Mouse (Mus musculus) splenic B cell, adult 2 months (primary cell): Measurements from ENCODE around the gene Slc2a6.
A peak's percentile ranks its signal among the peaks of the same experiment; 100 is the strongest.

Source experiments
- DNase-seq: peaks from one replicate; pipeline ENCODE4 v3.0.0-alpha.2; 2011; ENCODE audit warnings: low read depth, low spot score
- H3K27me3 ChIP-seq: 2 replicates; pipeline ENCODE4 v1.6.1; 2012; ENCODE audit warnings: mild to moderate bottlenecking, low read length, moderate library complexity, mixed read lengths; ENCODE audit not compliant: control insufficient read depth, poor library complexity, insufficient read depth, severe bottlenecking
- H3K36me3 ChIP-seq: 2 replicates; pipeline ENCODE4 v1.6.1; 2012; ENCODE audit warnings: mild to moderate bottlenecking, low read length, moderate library complexity, mixed read lengths; ENCODE audit not compliant: control insufficient read depth, poor library complexity, insufficient read depth, severe bottlenecking

Slc2a6 gene

GRCm38 (mm10) chr2:27027618-27028436 is at the start of gene Slc2a6:
Gene Slc2a6, minus strand, starts transcription at chr2:27027998.
- DNase-seq = peak; percentile 91
- no peaks in the 10 kb centered on the region for H3K27me3 ChIP-seq
- no peaks in the 10 kb centered on the region for H3K36me3 ChIP-seq

DNA sequence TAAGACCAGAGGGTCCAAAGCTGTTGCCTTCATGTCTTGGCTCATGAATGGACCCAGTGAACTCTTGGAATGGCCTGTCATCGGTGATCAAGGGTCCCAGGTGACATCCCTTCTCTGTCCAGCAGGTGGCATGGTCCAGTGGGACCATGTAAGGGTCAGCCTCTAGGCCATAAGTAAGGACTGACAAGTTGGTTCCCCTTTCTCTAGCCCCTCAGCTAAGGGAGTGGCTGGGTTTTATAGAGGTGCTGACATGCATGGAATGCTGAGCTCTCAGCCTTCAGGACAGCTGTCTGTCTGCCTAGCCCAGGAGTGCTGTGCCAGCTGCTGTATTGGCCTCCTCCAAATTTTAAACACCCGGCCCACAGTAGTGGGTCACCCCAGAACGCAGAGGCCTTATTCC is 47.7 kb upstream of the Slc2a6 start:
- H3K36me3 ChIP-seq = no peaks in the 10 kb centered on the region
- DNase-seq = peak; percentile 73

DNA sequence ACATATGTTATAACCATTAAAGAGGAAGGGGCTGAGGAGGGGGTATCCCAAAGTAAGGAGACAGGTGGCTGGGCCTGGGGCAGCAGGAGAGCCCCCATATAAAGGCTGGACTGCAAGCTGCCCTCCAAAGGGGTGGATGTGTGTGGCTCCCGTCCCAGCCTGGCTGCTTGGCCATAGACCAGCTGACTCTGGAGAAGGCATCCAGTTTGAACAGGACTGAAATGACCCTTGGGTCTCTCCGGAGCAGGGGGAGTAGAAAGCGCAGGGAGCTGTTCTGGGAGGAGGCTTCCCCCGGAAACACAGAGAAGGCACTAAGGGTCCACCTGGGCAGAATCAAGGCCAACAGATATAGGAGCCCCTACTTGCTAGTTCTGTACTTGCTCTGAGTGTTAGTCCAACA is 47.0 kb upstream of the Slc2a6 start:
- Histone ChIP-seq H3K36me3 (no peaks in the 10 kb centered on the region), H3K27me3 (no peaks in the 10 kb centered on the region)
- DNase-seq = no peak

More for the DNA sequence above, 47.7 kb upstream of the Slc2a6 start:
- no peaks in the 10 kb centered on the region for H3K27me3 ChIP-seq

DNA sequence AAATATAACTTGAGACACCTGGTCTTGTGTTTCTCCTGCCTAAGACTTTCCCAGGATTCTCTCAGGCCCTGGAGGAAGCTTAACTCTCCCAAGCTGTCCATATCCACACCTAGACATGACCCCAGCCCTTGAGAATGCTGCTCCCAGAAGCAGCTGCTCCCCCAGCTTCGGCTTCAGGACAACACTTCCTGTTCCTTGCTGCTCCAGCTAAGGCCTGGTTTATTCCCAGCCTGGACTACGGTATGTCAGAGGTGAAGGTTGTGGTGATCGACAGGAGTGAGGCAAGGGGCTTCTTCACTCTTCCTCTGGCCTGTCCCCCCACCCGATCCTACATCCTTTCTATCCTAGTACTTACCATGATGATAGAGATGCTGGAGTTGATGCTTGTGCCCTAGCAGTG is 45.6 kb upstream of the Slc2a6 start:
- no peak for DNase-seq
- H3K27me3 ChIP-seq = no peaks in the 10 kb centered on the region

DNA sequence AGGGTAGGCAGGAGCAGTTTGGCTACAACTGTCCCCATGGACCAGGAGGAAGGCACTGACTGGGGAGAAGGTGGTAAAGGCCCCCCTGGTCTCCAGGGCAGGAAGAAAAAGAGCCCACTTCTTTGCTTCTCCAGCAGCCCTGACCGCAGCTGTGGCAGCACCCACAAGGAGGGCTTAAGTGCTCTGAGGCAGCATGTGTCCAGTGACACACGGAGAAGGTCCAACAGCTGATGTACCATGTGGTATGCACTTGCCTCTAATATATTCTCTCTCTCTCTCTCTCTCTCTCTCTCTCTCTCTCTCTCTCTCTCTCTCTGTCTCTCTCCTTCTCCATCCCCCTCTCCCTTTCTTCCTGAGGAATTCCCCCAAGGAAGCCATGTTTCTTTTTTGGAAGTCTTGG is 44.2 kb upstream of the Slc2a6 start, which contains the start of gene Mymk:
Gene Mymk, minus strand, starts transcription at position 202 of the 400 bp plus-strand sequence.
- Histone ChIP-seq H3K27me3 (no peaks in the 10 kb centered on the region), H3K36me3 (no peaks in the 10 kb centered on the region)

More for the DNA sequence above, 45.6 kb upstream of the Slc2a6 start:
- H3K36me3 ChIP-seq = no peaks in the 10 kb centered on the region

DNA sequence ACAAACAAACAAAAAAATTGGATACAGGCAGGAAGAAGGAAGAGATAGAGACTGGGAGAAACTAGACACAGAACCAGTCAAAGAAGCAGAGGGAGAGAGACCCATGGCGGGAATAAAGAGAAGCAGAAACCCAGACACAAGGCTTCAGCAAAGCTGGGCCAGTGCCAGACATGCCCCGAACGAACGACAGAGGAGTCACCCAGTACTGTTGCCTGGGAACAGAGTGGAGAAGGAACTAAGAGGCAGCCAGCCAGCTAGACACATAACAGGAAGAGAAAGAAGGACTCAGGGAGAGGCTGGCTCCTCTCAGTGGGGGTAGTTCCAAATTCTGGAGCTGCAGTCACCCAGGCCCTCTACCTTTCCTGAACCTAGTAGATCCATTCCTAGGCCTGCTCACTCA is 43.3 kb upstream of the Slc2a6 start:
- no peaks in the 10 kb centered on the region for H3K27me3 ChIP-seq
- no peak for DNase-seq
- H3K36me3 ChIP-seq = no peaks in the 10 kb centered on the region

More for the DNA sequence above, 44.2 kb upstream of the Slc2a6 start, which contains the start of gene Mymk:
- DNase-seq = no peak

DNA sequence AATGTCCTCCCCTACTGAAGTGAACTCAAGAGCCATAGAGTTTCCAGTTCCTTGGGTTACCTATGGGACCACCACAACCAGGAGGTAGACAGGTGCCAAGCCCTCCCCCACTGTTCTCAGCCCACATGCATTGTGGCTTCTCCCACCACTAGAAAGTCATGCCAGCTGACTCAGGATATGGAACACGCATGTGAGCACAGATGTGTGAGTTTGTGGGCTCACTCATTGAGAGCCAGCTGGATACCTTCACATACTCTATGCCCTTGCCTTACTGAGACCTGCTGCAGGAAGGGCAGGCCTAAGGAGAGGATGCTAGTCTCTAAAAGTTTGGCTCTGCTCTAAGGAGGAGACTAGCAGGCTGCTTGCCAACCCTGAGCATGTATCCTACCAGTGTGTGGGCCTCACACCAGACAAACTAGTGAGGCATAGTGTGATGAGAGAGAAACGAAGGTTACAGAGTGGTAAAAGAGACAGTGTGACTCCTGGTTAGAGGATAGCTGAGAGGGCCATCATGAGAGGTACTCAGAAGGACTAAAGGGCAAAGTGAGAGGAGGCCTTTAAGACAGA is 42.5 kb upstream of the Slc2a6 start:
- Histone ChIP-seq H3K27me3 (no peaks in the 10 kb centered on the region), H3K36me3 (no peaks in the 10 kb centered on the region)
- no peak for DNase-seq

- H3K36me3 ChIP-seq = no peaks in the 10 kb centered on the region
- no peak for DNase-seq
- no peaks in the 10 kb centered on the region for H3K27me3 ChIP-seq
Observed at GRCm38 (mm10) chr2:27069646-27070045, 41.8 kb upstream of the Slc2a6 start.

- no peak for DNase-seq
- Histone ChIP-seq H3K36me3 (no peaks in the 10 kb centered on the region), H3K27me3 (no peaks in the 10 kb centered on the region)
Observed at GRCm38 (mm10) chr2:27067996-27068395, 40.2 kb upstream of the Slc2a6 start.

DNA sequence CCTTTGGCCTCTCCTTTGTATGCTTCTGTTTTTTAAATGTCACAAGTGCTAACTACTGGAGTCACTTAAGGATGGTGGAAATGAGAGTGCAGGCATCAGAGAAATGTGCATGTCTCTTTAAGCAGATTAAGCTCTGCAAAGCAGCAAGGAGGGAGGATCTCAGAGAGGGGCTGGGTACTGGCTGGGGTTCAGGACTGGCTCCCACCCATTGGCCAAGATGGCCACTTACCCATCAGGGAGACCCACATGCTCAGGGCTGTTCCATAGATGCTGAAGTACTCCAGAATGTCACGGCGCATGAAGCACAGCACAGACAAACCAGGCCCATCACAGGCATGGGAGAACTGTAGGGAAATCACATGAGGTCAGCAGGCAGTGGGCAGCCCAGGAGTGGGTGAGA is 39.3 kb upstream of the Slc2a6 start:
- Histone ChIP-seq H3K27me3 (no peaks in the 10 kb centered on the region), H3K36me3 (no peaks in the 10 kb centered on the region)
- DNase-seq = no peak

DNA sequence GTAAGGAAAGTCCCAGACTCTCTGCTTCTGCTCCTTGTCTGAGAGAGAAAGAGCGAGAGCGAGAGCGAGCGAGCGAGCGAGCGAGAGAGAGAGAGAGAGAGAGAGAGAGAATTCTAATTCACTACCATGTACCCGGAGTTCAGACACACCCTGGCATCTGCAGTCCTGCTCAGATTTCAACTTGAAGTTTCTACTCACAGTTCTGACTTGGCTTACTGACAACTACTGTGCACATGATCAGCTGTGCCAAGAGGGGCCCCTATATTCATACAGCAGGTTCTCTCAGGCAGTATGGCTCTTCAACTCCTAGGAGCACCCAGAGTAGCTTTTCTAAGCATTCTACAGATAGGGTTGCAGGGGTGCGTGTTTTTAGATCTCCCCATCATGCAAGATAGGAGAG is 31.4 kb upstream of the Slc2a6 start:
- DNase-seq = no peak
- H3K36me3 ChIP-seq = no peaks in the 10 kb centered on the region
- H3K27me3 ChIP-seq = no peaks in the 10 kb centered on the region

GRCm38 (mm10) chr2:27058751-27059150 is 31.0 kb upstream of the Slc2a6 start:
- H3K36me3 ChIP-seq = no peaks in the 10 kb centered on the region
- no peaks in the 10 kb centered on the region for H3K27me3 ChIP-seq
- DNase-seq = no peak

GRCm38 (mm10) chr2:27058251-27058650 is 30.5 kb upstream of the Slc2a6 start:
- no peaks in the 10 kb centered on the region for H3K27me3 ChIP-seq

DNA sequence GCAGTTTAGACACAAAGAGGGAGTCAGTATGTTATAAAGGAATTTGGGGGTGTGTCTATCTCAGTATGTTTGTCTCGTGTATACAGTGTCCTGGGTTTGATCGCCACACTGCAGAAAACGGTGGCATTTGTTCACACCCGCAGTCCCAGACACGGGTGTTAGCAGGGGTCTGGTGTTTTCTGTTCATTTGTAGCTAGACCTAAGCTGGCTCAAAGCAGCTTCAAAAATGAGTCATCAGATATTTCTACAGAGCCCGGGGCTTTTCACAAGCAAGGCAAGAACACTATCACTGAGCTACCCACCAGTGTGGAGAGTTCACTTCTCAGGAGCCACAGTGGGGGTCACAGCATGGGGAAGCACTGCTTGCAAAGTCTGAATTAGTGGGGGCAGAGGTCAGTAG is 21.6 kb upstream of the Slc2a6 start:
- H3K36me3 ChIP-seq = no peaks in the 10 kb centered on the region
- DNase-seq = no peak
- no peaks in the 10 kb centered on the region for H3K27me3 ChIP-seq

More at GRCm38 (mm10) chr2:27058251-27058650, 30.5 kb upstream of the Slc2a6 start:
- DNase-seq = no peak
- H3K36me3 ChIP-seq = no peaks in the 10 kb centered on the region

GRCm38 (mm10) chr2:27045979-27046770 is 18.4 kb upstream of the Slc2a6 start:
- DNase-seq = no peak
- Histone ChIP-seq H3K27me3 (no peaks in the 10 kb centered on the region), H3K36me3 (no peaks in the 10 kb centered on the region)
